Mouse (Mus musculus): ENCODE measurements at regions not wholly inside any gene's neighbourhood (a gene's known extent, or its start where the extent isn't known, plus 50 kb on each side); places are given as distances from the start of the nearest gene placed in this dataset.

DNA sequence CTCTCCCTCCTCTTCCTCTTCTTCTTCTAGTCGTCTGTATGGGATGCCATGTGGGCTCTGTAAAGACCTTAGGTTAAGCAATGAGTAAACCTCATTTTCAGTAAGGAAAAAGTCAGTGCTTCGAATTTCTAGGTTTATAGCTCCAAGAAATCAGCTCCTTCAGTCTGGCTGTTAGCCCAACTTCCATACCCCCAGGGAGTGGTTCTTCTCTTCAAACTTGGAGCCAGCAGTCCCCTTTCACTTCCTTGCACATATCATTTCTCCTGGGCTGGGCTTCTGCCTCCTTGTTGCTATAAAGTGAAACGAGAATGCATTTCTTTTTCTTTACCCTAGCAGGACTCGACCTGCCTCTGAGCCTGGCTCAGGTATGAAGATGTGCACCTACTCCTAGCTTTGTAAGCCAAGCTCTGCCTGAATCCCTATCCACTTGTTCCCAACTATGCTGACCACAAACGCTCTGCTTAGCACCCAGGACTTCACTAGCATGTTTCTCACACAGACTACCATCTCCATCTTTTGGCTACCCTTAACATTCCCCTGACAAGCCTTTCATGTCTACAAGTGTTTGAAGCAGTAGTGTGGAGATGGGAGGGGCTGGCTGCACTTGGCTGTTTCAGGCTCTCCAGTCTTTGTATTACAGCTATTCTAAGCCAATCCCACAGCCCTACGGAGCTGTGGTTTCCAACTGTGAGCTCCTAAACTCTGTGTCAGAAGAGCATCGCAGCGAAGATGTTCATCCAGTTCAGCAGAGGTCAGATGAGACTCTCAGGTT lies 243.8 kb upstream of the Tprg start:
- no peak for DNase-seq (ENCODE audit: low spot score)

DNA sequence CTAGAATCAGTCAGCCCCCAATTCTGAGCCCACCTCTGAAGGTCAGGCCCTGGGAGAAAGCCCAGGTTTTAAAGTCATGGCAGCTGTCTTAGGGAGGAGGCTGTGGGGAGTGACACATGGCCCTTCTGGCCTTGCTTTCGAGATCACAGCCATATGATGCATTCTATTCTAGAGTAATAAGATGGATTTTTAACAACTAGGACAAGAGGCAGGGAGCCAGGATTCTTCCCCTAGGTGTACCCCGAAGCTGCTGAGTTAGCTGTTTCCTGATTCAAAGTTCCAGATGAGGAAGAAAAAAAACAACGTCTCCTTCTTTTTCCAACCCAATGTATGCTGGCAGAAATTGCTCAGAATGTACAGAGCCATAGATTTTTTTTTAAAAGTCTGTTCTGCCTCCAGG lies 242.0 kb upstream of the Tprg start:
- no peak for DNase-seq (ENCODE audit: low spot score)

DNA sequence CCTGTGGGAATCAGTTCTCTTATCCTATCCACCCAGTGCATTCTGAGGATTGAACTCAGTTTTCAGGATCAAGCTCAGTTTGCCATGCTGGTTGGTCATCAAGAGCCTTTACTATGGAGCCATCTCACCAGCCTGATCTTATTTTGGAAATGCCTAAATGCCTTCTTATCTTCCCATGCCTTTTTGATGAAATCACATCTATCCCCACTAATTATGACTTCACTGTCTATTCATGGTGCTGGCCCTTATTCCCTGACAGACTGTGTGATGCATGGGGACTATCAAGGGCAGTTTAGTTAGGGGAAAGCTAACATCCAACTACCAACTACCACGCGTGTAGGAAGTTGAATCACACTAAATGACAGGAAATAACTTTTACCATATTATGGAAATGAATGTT lies 238.9 kb upstream of the Tprg start:
- no peak for DNase-seq (ENCODE audit: low spot score)

DNA sequence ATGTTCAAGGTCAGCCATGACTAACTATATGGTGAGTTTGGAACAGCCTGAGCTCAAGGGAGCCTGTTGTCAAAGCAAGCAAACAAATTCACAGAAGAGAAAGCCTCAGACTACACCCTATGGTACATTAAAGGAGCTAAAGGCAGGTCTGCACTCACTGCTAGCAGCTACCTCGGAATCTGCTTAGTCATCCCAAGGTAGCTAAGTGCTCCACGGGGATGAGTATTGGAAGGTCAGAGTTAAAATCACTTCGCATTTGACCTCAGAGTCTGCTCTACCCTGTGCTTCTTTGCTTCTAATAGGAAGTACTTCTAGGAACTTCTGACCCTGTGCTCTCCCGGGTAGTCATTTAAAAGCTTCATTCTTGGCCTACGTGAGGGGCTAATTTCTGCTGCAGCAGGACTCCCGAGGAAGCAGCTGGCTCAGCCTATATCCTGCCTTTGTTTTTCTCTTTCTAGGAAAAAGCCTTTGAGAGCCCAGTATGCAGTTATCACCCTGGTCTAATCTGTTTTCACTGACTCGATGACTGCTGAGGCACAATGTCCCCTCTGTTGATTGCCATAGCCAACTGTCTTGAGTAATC lies 236.6 kb upstream of the Tprg start:
- no peak for DNase-seq (ENCODE audit: low spot score)

DNA sequence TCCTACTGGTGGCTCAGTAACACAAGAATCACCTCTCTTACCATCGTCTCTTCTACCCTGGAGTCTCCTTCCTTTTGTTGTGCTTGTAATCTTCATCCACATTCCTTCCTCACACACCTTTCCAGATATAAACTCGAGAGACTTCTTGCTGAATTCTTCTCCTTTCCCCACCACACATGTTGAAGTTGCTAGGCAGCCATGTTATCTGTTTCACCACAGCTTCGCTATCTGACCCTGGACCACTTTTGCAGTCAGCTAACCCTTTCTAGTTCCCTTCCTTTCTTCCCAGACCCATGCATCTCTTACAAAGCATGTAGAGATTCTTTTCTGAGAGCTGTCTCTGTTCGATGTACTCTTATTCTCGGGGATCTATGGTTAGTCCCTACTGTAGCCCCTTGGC lies 235.6 kb upstream of the Tprg start:
- DNase-seq (ENCODE audit: low spot score): no peak

DNA sequence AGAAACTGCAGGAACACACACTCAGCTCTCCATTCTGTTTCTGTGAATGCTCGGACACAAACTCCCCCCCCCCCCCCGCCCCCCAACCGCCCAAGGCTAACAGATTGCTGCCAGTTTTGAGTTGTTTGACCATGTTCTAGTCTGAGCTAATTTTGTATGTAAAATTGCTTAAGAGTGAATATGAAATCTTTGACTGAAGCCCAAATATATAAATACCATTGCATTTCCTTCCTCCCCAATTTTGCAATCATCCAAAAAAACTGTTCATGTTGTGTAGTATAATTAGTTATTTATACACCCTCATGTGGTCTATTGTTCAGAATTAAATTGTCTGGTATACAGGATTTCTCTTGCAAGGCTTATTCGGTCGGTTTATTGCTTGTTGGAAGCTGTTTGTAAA lies 234.2 kb upstream of the Tprg start:
- DNase-seq (ENCODE audit: low spot score): no peak

DNA sequence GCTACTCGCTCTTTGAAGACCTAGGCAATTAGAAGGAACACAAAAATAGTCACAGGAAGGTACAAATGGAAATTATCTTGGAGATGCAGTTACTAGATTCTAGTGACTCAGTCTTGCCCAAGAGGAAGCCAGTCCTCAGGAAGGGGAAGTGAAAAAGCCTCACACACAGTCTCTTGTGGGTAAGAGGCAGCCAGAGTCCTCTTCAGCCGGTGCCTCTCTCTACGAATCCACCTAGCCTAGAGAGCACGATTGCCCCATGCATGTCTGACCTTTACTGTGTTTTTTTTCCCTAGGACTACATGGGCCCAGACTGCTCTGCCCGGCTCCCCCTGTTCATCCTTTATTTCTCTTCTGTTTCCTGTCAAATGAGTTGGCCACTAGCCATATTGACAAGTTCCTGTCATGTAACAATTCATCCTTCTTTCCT lies 233.7 kb upstream of the Tprg start:
- no peak for DNase-seq (ENCODE audit: low spot score)

DNA sequence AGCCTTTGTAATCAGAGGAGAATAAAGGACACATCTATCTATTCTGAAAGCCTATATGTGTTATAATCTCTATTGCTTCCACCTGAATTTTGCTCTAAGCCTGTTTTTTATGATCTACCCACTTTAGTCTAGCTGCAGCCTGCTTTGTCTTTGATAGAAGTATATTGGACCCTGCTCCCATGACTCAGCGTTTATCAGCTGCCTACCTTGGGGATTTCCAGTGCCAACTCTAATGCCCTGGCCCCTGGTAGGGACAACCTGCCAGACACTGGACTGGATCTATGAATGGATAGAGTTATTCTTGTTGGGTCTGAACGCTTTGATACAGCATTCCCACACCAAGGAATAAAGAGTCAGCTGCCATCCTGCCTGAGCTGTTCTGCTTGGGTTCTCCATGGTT lies 232.3 kb upstream of the Tprg start:
- no peak for DNase-seq (ENCODE audit: low spot score)

DNA sequence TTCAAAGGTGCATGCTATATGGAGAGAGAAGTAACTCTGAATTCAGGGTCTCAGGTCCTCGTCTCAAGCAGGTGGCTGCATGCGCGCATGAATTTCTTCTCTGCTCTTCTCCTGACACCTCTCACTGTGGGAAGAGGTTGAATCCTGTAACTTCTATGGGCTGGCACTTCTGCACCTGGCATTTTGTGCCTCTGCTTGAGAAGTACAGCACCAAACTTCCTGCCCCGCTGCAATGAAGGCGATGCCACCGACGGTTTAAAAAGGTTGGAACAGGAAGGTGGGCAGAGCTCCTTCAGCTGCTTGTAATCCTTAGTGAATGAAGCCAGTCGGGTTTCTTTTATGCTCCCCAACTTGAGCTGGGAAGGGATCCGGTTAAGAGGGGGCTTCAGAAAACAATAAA lies 231.2 kb upstream of the Tprg start:
- no peak for DNase-seq (ENCODE audit: low spot score)

DNA sequence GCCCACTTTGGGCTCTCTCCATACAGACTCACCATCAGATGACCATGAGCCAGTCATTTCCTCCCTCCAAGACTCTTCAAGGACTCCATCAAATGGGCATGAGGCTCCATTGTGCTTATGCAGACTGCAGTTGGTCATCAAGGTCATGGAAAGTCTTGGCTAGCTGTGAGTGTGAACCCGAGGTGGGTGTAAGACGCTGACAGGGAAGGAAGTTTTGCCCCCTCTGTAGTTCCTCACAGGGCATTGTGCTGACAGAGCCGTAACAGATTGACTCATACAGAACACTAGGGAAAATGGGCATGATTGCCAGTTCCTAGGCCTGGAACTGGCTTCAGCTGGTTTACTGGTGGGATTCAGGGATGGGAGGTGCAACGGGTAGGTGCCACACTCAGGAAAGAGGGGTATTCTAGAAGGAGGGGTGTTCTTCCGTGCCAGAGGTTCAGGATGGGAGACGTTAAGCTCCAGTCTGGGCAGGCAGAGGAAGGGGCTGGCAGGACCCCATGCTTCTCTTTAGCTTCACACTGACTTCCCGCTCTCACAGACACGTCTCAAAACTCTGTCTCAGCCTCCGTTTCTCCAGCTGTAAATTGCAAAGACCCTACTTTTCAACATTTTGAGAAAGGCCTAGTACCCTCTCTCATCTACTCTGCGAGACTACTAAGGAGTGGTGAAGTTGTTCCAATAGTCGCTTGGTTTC lies 228.4 kb upstream of the Tprg start:
- DNase-seq (ENCODE audit: low spot score): no peak

DNA sequence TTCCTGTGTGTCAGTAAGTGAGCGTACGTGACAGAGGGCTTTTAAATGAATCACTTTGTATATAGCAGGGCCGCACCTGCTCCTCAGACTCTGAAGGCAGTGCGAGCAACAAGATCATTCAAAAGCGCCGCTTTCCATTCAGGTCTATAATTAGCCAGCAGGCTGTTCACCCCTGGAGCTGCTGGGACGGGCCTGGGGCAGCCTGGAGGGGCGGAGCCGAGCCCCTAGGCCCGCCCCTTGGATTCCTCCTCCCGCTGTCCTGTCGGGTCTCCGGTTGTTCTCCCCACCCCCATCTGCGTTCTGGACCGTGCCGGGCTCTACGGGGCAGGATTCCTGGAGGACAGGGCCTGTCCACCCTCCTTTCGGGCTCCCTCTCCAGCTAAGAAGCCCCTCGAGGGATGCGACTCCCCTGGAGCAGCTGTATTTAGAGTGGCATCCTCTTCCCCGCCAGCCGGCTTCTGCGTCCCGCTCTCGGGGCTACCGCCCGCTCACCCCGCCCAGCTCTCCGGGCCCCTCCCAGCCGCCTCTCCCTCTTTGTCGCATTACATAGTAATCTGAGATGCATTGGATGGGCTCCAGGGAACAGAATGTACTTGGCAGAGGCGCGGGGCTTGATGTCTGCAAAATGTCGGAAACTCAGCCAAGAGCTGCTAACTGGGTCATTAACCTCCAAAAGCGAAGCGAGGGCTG lies 227.7 kb upstream of the Tprg start:
- DNase-seq (ENCODE audit: low spot score): peak; percentile 89

DNA sequence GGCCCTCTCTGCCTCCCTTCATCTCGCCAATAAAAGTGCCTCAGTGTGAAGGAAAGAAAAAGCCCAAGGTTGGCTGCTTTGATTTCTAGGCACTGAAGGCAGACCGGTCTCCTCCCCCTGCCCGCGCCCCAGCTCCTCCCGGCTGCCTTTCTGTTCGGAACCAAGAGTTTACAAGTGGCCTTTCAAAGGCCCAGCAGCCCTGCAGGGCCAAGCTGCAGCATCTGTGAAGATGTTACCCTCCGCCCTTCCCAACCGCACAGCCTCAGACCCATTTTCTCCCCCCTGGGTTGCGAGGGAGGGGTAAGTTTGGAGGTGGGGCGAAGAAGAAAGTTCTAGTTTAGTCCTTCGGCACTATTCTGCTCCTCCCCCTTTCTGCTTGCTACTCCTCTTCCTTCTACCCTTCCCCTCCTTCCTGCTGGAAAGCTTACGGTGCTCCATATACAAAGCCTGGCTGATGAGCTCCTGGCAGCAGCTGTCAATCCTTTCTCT lies 227.1 kb upstream of the Tprg start:
- no peak for DNase-seq (ENCODE audit: low spot score)

DNA sequence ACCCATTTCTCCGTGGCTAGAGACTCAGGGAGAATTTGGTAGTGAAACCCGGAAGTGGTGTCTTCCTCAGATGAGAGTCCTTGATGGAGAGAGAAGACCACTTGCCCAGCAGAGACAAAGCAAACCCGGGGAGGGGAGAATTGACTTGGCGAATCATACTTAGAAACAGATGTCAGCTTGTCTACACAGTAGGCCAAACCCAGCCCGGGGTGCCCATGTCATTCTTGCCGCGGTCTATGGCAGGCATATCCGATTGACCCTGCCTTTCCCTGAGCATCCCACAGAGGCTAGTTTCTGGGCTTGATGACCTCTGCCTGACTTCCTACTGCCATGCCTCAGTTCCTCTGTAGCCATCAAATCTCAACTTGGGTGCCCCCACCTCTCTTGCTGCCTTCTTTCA lies 226.4 kb upstream of the Tprg start:
- no peak for DNase-seq (ENCODE audit: low spot score)

DNA sequence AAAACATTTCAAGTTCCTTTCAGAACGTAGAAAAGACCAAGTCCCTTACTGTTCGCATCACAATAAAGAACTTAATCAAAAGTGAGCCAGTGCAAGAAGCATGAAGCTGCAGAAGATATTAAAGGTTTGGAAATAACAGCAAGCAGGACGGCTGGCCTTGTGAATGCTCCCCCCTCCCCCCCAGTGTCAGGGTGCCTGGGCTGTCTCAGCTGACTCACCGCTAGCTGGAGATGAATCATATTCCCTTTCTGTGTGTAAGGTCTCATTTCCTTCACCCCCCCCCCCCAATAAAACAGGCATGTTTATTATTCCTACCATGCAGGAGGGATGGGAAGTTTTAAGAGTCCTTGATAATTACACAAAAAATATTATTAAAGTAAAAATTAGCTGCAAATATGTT lies 225.0 kb upstream of the Tprg start:
- DNase-seq (ENCODE audit: low spot score): no peak

DNA sequence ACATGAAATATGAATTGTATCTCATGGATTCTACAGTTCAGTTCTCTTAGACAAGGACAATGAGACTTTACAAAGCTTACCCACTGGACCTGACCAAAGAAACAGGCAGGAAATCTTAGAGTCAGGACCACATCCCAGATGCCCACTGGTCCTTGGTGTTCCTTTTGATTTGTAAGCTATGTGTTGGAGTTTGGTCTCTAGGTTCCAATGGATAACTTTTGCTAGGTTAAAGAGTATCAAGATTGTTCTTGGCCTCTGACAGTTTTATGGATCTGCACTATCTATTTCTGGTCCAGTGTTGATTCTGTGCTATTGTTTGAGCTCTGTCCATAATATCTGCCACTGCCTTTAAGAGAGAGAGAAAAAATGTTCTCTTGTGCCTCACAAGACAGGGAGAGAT lies 222.6 kb upstream of the Tprg start:
- DNase-seq (ENCODE audit: low spot score): no peak

DNA sequence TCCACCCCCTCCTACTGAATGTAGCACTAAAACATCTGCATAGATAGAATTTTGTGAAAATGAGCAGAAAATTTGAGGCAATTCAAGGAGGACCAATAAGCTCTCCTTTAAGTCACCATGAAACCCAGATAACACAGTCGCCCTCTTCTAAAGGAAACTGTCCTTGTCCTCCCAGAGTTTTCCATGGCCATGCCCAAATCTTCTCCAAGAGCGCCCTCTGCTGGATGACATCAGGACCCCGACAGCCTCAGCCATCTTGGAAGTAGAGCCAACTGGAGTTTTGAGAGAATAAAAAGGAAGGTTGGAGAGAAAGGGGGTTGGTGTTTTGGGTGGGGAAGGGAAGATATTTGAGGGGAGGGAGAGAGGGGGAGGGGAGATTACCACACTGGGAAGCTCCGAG lies 222.1 kb upstream of the Tprg start:
- peak; percentile 54 for DNase-seq (ENCODE audit: low spot score)

DNA sequence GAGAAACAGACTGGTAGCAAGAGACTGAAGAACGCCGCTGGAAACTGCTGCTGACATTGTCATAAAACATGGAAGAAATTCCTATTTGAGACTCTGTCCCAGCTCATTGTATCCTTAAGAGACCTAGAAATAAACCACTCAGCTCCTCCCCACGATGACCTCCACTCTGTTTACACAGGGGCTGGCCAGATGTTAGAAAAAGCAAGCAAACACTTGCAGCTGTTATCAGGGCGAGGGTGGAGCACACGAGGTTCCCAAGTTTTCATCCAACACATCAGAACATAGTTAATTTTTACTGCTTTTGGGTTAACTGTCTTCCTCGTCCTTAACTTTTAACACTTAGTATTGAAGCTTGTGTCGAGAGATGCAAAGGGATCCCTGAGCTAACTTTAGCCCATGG lies 219.8 kb upstream of the Tprg start:
- no peak for DNase-seq (ENCODE audit: low spot score)

DNA sequence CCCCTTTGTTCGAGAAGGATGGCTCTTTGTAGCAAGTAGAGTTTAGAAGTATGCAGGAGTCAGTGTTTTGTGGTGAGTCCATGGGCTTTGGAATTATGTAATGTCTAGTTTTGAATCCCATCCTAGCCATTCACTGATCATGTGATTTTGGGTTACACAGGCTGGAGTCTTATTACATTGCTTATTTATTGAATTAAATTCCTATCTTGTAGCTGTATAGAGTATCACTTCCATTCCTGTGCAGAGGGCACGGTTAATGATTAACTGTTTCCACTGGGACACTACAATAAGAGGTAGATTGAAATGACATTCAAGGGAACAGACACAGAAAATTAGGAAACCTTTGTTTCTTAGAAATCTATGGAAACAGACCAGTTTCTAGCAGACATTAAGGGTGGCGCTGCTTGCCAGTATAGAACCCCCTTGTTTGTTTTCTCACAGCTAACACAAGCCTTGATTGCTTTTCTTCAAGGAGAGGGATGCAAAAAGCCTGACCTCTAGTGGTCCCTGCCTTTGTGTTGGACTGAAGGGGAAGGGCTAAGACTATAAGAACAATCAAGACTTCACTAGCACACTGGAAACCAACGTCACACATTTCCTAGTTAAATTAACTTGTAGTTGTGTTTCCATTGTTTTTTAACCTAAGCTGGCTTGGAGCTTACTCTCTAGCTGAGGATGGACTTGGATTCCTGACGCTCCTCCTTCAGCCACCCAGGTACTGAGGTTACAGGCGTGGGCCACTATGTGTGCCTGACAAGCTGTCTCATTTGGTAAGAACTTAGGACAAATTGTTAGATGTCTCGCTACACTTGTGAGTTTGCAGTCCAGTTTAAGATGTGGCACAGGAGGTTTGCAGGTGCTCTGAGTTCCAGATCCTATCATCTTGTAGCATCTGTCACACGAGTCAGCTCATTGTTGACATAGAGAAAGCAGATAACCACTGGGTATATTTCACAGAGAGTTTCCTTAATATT lies 219.1 kb upstream of the Tprg start:
- DNase-seq (ENCODE audit: low spot score): peak; percentile 45

DNA sequence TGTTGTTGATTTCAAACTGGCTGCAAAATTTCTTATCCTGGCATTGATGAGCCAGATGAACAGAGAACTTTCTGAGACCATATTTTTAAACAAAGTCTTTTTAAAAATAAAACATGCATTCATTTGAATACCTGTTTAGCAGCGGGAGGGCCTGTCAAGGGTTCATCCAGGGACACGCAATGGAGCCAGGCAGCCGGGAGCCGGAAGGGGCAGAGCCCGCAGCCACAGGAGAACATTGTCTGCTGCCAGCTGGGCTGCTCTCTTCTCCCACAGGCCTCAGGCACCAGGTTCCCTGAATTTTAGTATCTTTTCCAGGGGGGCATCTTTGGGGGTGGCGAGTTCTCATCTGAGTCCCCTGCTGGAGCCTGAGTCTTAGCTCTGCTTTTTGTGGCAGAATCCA lies 205.8 kb upstream of the Tprg start:
- DNase-seq (ENCODE audit: low spot score): no peak

DNA sequence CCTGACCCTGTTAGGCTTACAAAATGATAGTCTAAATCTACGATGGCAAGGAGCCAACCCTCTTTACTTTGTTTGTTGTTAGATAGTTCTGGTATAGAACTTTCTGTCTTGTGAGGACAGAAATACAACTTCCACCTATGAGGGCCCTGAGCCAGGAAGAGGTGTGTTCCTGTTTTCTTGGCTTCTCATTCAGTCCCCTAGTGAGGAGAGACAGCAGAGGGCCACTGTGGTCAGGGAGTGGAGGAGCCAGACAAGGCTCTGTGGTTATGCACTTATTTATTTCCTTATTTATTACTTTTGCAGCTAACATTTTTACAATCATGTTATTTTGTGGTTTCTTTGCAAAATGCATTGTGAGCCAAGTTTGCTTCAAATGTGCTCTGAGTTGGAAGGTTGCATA lies 202.9 kb upstream of the Tprg start:
- no peak for DNase-seq (ENCODE audit: low spot score)
